Mouse (Mus musculus): ENCODE results near the gene F3. TPM values are rescaled to one million over a fixed set of nuclear protein-coding genes. Genes with fewer than 3 reads are reported as not detected.

The F3 gene
- polyA plus RNA-seq, 1 experiment from 2014 or later, result 25.7 TPM

GRCm38 (mm10) chr3:121721691-121722070, 1.7 kb upstream of the F3 start:
- H3K4me2 ChIP-seq (ENCODE audit: low read depth, low read length), result no peak overlapping the region
- no peaks in the 10 kb centered on the region for H3K9me3 ChIP-seq (ENCODE audit: control insufficient read depth, low read length)
- H3K9ac ChIP-seq (ENCODE audit: low read depth, low read length), result no peak overlapping the region
- H3K4me3 ChIP-seq (ENCODE audit: low read depth, low read length), result no peak overlapping the region
- H3K36me3 ChIP-seq (ENCODE audit: control insufficient read depth, insufficient read depth, low read length), result no peaks in the 10 kb centered on the region
- H3K27me3 ChIP-seq (replicated peaks; ENCODE audit: control insufficient read depth, insufficient read depth, low read length), result peaks cover 9% of the 10 kb centered on the region; the same call in 1 of the 2 replicates
- H3K4me1 ChIP-seq (ENCODE audit: control insufficient read depth, insufficient read depth, low read length), result peaks cover 9% of the 10 kb centered on the region; the same call in 1 of the 2 replicates
- no peak overlapping the region for H3K27ac ChIP-seq (replicated peaks; ENCODE audit: low read depth, low read length)
- 71% methylated on average over 7 of the region's 7 CpGs for WGBS
- DNase-seq (ENCODE audit: low spot score), result no peak
- no peak for ATAC-seq (ENCODE audit: low read depth)

DNA sequence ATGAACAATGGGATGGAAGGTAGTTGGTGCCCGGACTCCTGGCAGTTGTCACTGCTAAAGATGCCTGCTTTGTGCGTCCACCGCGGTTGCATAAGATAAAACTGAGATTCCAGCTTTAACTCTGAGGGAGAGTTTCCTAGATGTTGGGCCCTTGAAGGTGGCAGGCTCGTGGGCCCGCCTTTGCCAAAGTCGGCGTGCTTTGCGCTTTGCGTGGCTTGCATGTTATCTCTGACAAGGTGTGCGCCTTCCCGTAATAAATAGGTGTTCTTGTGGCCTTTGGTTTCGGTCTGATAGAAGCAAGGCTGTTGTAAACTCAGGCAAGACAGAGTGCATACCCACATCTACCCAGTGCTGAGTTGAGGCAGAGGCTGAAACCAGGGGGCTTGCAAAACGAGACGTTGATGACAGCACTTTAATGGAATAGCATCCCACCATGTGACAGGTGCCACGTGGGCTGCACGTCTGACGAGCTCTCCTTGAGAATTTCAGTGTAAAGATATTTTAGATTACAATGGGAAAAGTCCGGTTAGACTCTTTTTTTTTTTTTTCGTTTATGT, 709 bp downstream of the F3 start:
- peak overlapping the region; percentile 66 for H3K9ac ChIP-seq (ENCODE audit: low read depth, low read length)
- ATAC-seq (ENCODE audit: low read depth), result no peak

DNA sequence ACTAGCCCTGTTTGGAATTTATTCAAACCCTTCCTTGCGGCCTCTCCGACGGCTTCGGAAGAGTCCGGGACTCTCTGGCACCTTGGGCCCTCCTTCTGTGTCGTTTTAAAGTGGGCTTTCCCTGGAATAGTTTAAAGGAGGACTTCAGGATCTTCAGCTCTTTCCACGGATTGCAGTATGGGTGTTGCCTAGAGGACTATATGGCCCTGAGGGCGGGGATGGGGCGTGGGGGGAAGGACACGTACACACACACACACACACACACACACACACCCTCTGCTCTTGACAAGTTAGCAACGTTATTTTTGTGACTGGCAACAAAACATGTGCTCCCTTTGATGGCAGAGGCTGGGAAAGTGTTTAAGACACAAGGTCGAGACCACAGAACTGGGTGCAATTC, 1.2 kb downstream of the F3 start:
- no peak for DNase-seq (ENCODE audit: low spot score)
- no peaks in the 10 kb centered on the region for H3K9me3 ChIP-seq (ENCODE audit: control insufficient read depth, low read length)
- H3K4me3 ChIP-seq (ENCODE audit: low read depth, low read length), result peak overlapping the region; percentile 74
- peak overlapping the region; percentile 83 for H3K4me2 ChIP-seq (ENCODE audit: low read depth, low read length)
- H3K4me1 ChIP-seq (ENCODE audit: control insufficient read depth, insufficient read depth, low read length), result peaks cover 9% of the 10 kb centered on the region; the same call in 1 of the 2 replicates
- peak overlapping the region; percentile 66; the same call in 1 of the 2 replicates for H3K9ac ChIP-seq (ENCODE audit: low read depth, low read length)
- no peaks in the 10 kb centered on the region for H3K36me3 ChIP-seq (ENCODE audit: control insufficient read depth, insufficient read depth, low read length)
- WGBS, result 19% methylated on average over 12 of the region's 12 CpGs
- no peak overlapping the region for H3K27ac ChIP-seq (replicated peaks; ENCODE audit: low read depth, low read length)
- no peak for ATAC-seq (ENCODE audit: low read depth)
- peaks cover 9% of the 10 kb centered on the region; the same call in 1 of the 2 replicates for H3K27me3 ChIP-seq (replicated peaks; ENCODE audit: control insufficient read depth, insufficient read depth, low read length)

More for the DNA sequence above, 709 bp downstream of the F3 start:
- H3K27ac ChIP-seq (replicated peaks; ENCODE audit: low read depth, low read length), result no peak overlapping the region
- peaks cover 9% of the 10 kb centered on the region; the same call in 1 of the 2 replicates for H3K4me1 ChIP-seq (ENCODE audit: control insufficient read depth, insufficient read depth, low read length)
- H3K4me3 ChIP-seq (ENCODE audit: low read depth, low read length), result peak overlapping the region; percentile 74
- H3K9me3 ChIP-seq (ENCODE audit: control insufficient read depth, low read length), result no peaks in the 10 kb centered on the region
- no peaks in the 10 kb centered on the region for H3K36me3 ChIP-seq (ENCODE audit: control insufficient read depth, insufficient read depth, low read length)
- H3K27me3 ChIP-seq (replicated peaks; ENCODE audit: control insufficient read depth, insufficient read depth, low read length), result peaks cover 9% of the 10 kb centered on the region; the same call in 1 of the 2 replicates
- no peak for DNase-seq (ENCODE audit: low spot score)
- peak overlapping the region; percentile 83 for H3K4me2 ChIP-seq (ENCODE audit: low read depth, low read length)
- 6% methylated on average over 20 of the region's 20 CpGs for WGBS

GRCm38 (mm10) chr3:121725651-121726050, 2.3 kb downstream of the F3 start:
- 71% methylated on average over 10 of the region's 10 CpGs for WGBS
- ATAC-seq (ENCODE audit: low read depth) (no peak), DNase-seq (ENCODE audit: low spot score) (no peak)
- no peak overlapping the region for H3K27ac ChIP-seq (replicated peaks; ENCODE audit: low read depth, low read length)
- H3K9me3 ChIP-seq (ENCODE audit: control insufficient read depth, low read length), result no peaks in the 10 kb centered on the region
- peaks cover 9% of the 10 kb centered on the region; the same call in 1 of the 2 replicates for H3K4me1 ChIP-seq (ENCODE audit: control insufficient read depth, insufficient read depth, low read length)
- no peaks in the 10 kb centered on the region for H3K36me3 ChIP-seq (ENCODE audit: control insufficient read depth, insufficient read depth, low read length)
- peak overlapping the region; percentile 11; the same call in 1 of the 2 replicates for H3K4me3 ChIP-seq (ENCODE audit: low read depth, low read length)
- H3K27me3 ChIP-seq (replicated peaks; ENCODE audit: control insufficient read depth, insufficient read depth, low read length), result peaks cover 9% of the 10 kb centered on the region; the same call in 1 of the 2 replicates
- H3K9ac ChIP-seq (ENCODE audit: low read depth, low read length), result no peak overlapping the region
- peak overlapping the region; percentile 11; the same call in 1 of the 2 replicates for H3K4me2 ChIP-seq (ENCODE audit: low read depth, low read length)

- WGBS, result 88% methylated on average over 4 of the region's 4 CpGs
- peaks cover 11% of the 10 kb centered on the region; the same call in 1 of the 2 replicates for H3K36me3 ChIP-seq (ENCODE audit: control insufficient read depth, insufficient read depth, low read length)
- no peak for DNase-seq (ENCODE audit: low spot score)
- no peaks in the 10 kb centered on the region for H3K9me3 ChIP-seq (ENCODE audit: control insufficient read depth, low read length)
- no peaks in the 10 kb centered on the region for H3K4me1 ChIP-seq (ENCODE audit: control insufficient read depth, insufficient read depth, low read length)
- no peak overlapping the region for H3K4me2 ChIP-seq (ENCODE audit: low read depth, low read length)
- no peaks in the 10 kb centered on the region for H3K27me3 ChIP-seq (replicated peaks; ENCODE audit: control insufficient read depth, insufficient read depth, low read length)
- H3K9ac ChIP-seq (ENCODE audit: low read depth, low read length), result no peak overlapping the region
- no peak for ATAC-seq (ENCODE audit: low read depth)
- H3K27ac ChIP-seq (replicated peaks; ENCODE audit: low read depth, low read length), result no peak overlapping the region
- H3K4me3 ChIP-seq (ENCODE audit: low read depth, low read length), result no peak overlapping the region
These were observed 6.3 kb downstream of the F3 start for GRCm38 (mm10) chr3:121729678-121730077.

DNA sequence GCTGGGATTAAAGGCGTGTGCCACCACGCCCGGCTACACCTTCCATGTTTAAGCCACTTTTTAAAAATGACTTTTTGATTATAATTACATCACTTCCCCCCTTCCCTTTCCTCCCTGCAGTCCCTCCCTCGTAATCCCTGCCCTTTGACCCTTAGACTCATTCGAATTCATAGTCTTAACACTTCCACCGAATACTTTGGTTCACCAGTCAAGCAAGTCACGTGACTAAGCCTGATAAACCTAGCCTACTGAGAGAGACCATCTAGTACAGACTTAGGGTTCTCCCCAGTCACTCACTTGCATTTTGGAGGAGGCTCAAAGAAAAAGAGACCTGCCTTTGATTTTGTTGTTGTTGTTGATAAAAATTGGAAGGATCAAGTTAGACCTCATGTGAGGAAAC, 12.2 kb downstream of the F3 start:
- peaks cover 11% of the 10 kb centered on the region; the same call in 1 of the 2 replicates for H3K36me3 ChIP-seq (ENCODE audit: control insufficient read depth, insufficient read depth, low read length)
- no peak overlapping the region for H3K4me2 ChIP-seq (ENCODE audit: low read depth, low read length)
- H3K27me3 ChIP-seq (replicated peaks; ENCODE audit: control insufficient read depth, insufficient read depth, low read length), result no peaks in the 10 kb centered on the region
- no peak overlapping the region for H3K9ac ChIP-seq (ENCODE audit: low read depth, low read length)
- H3K4me3 ChIP-seq (ENCODE audit: low read depth, low read length), result no peak overlapping the region
- ATAC-seq (ENCODE audit: low read depth) (no peak), DNase-seq (ENCODE audit: low spot score) (no peak)
- H3K4me1 ChIP-seq (ENCODE audit: control insufficient read depth, insufficient read depth, low read length), result 0 out of 2 replicates have a peak, but pooled peaks cover 4% of the 10 kb centered on the region
- H3K9me3 ChIP-seq (ENCODE audit: control insufficient read depth, low read length), result no peaks in the 10 kb centered on the region
- H3K27ac ChIP-seq (replicated peaks; ENCODE audit: low read depth, low read length), result no peak overlapping the region
- WGBS, result 76% methylated on average over 7 of the region's 7 CpGs

GRCm38 (mm10) chr3:121736025-121736744, 12.8 kb downstream of the F3 start:
- ATAC-seq (ENCODE audit: low read depth), result peak; percentile 86
- Histone ChIP-seq H3K9me3 (ENCODE audit: control insufficient read depth, low read length) (no peaks in the 10 kb centered on the region), H3K9ac (ENCODE audit: low read depth, low read length) (no peak overlapping the region), H3K4me2 (ENCODE audit: low read depth, low read length) (0 out of 2 replicates have a peak overlapping the region, but pooled peaks have one; percentile 2), H3K36me3 (ENCODE audit: control insufficient read depth, insufficient read depth, low read length) (peaks cover 10% of the 10 kb centered on the region; the same call in 1 of the 2 replicates), H3K27me3 (replicated peaks; ENCODE audit: control insufficient read depth, insufficient read depth, low read length) (no peaks in the 10 kb centered on the region), H3K27ac (replicated peaks; ENCODE audit: low read depth, low read length) (no peak overlapping the region), H3K4me3 (ENCODE audit: low read depth, low read length) (no peak overlapping the region), H3K4me1 (ENCODE audit: control insufficient read depth, insufficient read depth, low read length) (0 out of 2 replicates have a peak, but pooled peaks cover 4% of the 10 kb centered on the region)
- WGBS, result 29% methylated on average over 18 of the region's 18 CpGs
- DNase-seq (ENCODE audit: low spot score), result peak; percentile 81

DNA sequence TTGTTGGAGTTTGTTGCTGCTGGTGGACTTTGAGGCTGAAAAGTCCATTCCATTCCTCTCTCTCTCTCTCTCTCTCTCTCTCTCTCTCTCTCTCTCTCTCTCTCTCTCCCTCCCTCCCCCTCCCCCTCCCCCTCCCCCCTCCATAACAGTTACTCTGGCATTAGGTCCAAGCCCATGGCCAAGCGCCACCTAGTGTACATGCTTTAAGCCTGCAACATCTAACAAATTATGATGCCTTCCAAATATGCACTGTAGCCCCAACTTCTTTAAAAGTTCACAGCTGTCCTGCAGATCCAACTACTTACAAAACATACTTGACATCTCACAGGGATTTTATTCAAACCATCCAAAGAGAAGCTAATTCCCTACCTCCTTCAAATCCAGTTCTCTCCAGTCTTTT, 14.1 kb downstream of the F3 start:
- DNase-seq (ENCODE audit: low spot score) (no peak), ATAC-seq (ENCODE audit: low read depth) (no peak)
- H3K9me3 ChIP-seq (ENCODE audit: control insufficient read depth, low read length), result no peaks in the 10 kb centered on the region
- H3K27me3 ChIP-seq (replicated peaks; ENCODE audit: control insufficient read depth, insufficient read depth, low read length), result no peaks in the 10 kb centered on the region
- no peak overlapping the region for H3K4me3 ChIP-seq (ENCODE audit: low read depth, low read length)
- 0 out of 2 replicates have a peak, but pooled peaks cover 4% of the 10 kb centered on the region for H3K4me1 ChIP-seq (ENCODE audit: control insufficient read depth, insufficient read depth, low read length)
- no peaks in the 10 kb centered on the region; the same call in 1 of the 2 replicates for H3K36me3 ChIP-seq (ENCODE audit: control insufficient read depth, insufficient read depth, low read length)
- H3K9ac ChIP-seq (ENCODE audit: low read depth, low read length), result no peak overlapping the region
- 33% methylated on average over 1 of the region's 1 CpGs for WGBS
- no peak overlapping the region for H3K4me2 ChIP-seq (ENCODE audit: low read depth, low read length)
- H3K27ac ChIP-seq (replicated peaks; ENCODE audit: low read depth, low read length), result no peak overlapping the region

All from embryonic facial prominence, embryonic 14.5 days (tissue).